Mouse (Mus musculus): ENCODE data around the gene Col23a1. TPM values are rescaled to one million over a fixed set of nuclear protein-coding genes. Genes with fewer than 3 reads are reported as not detected.

Gene Col23a1
- polyA plus RNA-seq, 1 experiment from 2014 or later: 6.1 TPM

- H3K4me3 ChIP-seq: no peak overlapping the region
These were observed 6.0 kb downstream of the Col23a1 start for GRCm38 (mm10) chr11:51295742-51296141.

GRCm38 (mm10) chr11:51298691-51299090, 9.0 kb downstream of the Col23a1 start:
- peaks cover 5% of the 10 kb centered on the region; the same call in 1 of the 2 replicates for H3K4me1 ChIP-seq
- no peaks in the 10 kb centered on the region for H3K36me3 ChIP-seq (replicated peaks)
- WGBS: 89% methylated on average over 4 of the region's 4 CpGs
- H3K27me3 ChIP-seq (ENCODE audit: poor library complexity, severe bottlenecking): no peaks in the 10 kb centered on the region
- no peak overlapping the region for H3K27ac ChIP-seq
- peaks cover 7% of the 10 kb centered on the region; the same call in 1 of the 2 replicates for H3K9me3 ChIP-seq
- no peak for DNase-seq (ENCODE audit: extremely low spot score, low spot score)
- no peak overlapping the region for H3K4me3 ChIP-seq

More at GRCm38 (mm10) chr11:51295742-51296141, 6.0 kb downstream of the Col23a1 start:
- peaks cover 12% of the 10 kb centered on the region for H3K27me3 ChIP-seq (ENCODE audit: poor library complexity, severe bottlenecking)
- H3K9me3 ChIP-seq: peaks cover 7% of the 10 kb centered on the region; the same call in 1 of the 2 replicates
- no peaks in the 10 kb centered on the region for H3K36me3 ChIP-seq (replicated peaks)
- WGBS: 85% methylated on average over 3 of the region's 3 CpGs
- peaks cover 4% of the 10 kb centered on the region for H3K4me1 ChIP-seq
- DNase-seq (ENCODE audit: extremely low spot score, low spot score): no peak
- no peak overlapping the region for H3K27ac ChIP-seq

DNA sequence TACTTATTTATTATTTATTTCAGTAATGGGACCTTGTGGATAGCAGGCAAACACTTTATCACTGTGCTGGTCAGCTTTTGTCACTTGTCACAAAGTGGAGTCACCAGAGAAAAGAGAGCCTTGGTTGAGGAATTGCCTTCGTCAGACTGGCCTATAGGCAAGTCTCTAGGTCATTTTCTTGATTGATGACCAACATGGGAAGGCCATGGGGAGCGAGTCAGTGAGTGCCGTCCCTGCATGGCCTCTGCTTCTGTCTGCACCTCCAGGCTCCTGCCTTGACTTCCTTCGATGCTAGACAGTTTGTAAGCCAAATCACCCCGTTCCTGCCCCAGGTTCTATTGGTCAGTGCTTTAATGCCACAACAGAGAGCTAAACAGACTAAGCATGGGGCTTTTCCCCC, 12.7 kb downstream of the Col23a1 start:
- Histone ChIP-seq H3K36me3 (replicated peaks) (no peaks in the 10 kb centered on the region), H3K9me3 (no peaks in the 10 kb centered on the region), H3K27ac (no peak overlapping the region), H3K27me3 (ENCODE audit: poor library complexity, severe bottlenecking) (no peaks in the 10 kb centered on the region), H3K4me3 (no peak overlapping the region), H3K4me1 (peaks cover 16% of the 10 kb centered on the region; the same call in 1 of the 2 replicates)
- WGBS: 91% methylated on average over 5 of the region's 5 CpGs
- DNase-seq (ENCODE audit: extremely low spot score, low spot score): no peak

GRCm38 (mm10) chr11:51303981-51304553, 14.3 kb downstream of the Col23a1 start:
- Histone ChIP-seq H3K4me1 (peaks cover 16% of the 10 kb centered on the region; the same call in 1 of the 2 replicates), H3K27me3 (ENCODE audit: poor library complexity, severe bottlenecking) (no peaks in the 10 kb centered on the region), H3K27ac (no peak overlapping the region), H3K9me3 (no peaks in the 10 kb centered on the region), H3K4me3 (no peak overlapping the region), H3K36me3 (replicated peaks) (no peaks in the 10 kb centered on the region)
- no peak for DNase-seq (ENCODE audit: extremely low spot score, low spot score)
- 72% methylated on average over 12 of the region's 12 CpGs for WGBS

DNA sequence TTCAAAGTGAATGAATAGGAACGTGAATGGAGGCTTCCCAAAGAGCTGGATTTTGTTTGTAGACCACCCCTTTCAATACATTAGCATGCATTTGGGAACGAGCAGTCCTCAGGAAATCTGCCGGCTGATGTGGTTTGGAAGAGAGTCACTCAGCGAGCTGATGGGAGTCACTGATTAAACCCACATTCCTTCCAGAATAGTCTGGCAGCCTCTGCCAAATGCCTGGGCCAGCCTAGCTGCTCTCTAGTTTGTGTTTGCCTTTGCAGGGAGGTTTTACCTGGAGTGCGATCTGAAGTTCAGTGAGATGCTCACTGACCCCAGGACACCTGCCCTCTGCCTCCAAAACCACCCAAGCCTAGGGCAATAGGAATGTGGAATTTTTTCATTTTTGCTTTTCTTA, 18.6 kb downstream of the Col23a1 start:
- 69% methylated on average over 5 of the region's 5 CpGs for WGBS
- no peak for DNase-seq (ENCODE audit: extremely low spot score, low spot score)
- peaks cover 13% of the 10 kb centered on the region; the same call in 1 of the 2 replicates for H3K4me1 ChIP-seq
- H3K27me3 ChIP-seq (ENCODE audit: poor library complexity, severe bottlenecking): no peaks in the 10 kb centered on the region
- H3K4me3 ChIP-seq: no peak overlapping the region
- H3K27ac ChIP-seq: no peak overlapping the region
- no peaks in the 10 kb centered on the region for H3K36me3 ChIP-seq (replicated peaks)
- H3K9me3 ChIP-seq: no peaks in the 10 kb centered on the region

GRCm38 (mm10) chr11:51311846-51312245, 22.1 kb downstream of the Col23a1 start:
- WGBS: 87% methylated on average over 8 of the region's 8 CpGs
- DNase-seq (ENCODE audit: extremely low spot score, low spot score): no peak
- no peaks in the 10 kb centered on the region for H3K36me3 ChIP-seq (replicated peaks)

GRCm38 (mm10) chr11:51315991-51316810, 26.5 kb downstream of the Col23a1 start:
- no peaks in the 10 kb centered on the region for H3K27me3 ChIP-seq (ENCODE audit: poor library complexity, severe bottlenecking)
- no peak overlapping the region for H3K4me3 ChIP-seq
- 78% methylated on average over 7 of the region's 7 CpGs for WGBS
- no peak overlapping the region for H3K27ac ChIP-seq
- no peak for DNase-seq (ENCODE audit: extremely low spot score, low spot score)
- no peaks in the 10 kb centered on the region for H3K36me3 ChIP-seq (replicated peaks)
- H3K9me3 ChIP-seq: peaks cover 3% of the 10 kb centered on the region
- H3K4me1 ChIP-seq: peaks cover 12% of the 10 kb centered on the region

More at GRCm38 (mm10) chr11:51311846-51312245, 22.1 kb downstream of the Col23a1 start:
- Histone ChIP-seq H3K27ac (no peak overlapping the region), H3K9me3 (no peaks in the 10 kb centered on the region), H3K4me1 (0 out of 2 replicates have a peak, but pooled peaks cover 5% of the 10 kb centered on the region), H3K4me3 (no peak overlapping the region), H3K27me3 (ENCODE audit: poor library complexity, severe bottlenecking) (no peaks in the 10 kb centered on the region)

DNA sequence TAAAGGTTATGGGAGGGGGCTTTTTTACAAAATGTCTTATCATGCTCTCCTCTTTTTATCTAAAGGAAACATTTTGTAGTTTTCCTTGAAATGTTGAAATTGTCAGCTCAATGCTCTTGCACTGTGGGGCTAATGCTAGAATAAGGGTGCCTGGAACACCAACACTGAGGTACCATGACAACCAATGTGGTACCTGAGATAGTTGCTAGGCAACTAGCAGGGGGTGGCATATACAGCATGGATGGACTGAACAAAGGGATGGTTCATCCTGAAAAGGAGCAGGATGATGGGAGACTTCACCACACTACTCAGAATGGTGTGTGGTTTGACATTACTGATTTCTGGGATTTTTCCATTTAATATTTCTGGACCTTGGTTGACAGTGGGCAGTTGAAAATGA, 30.9 kb downstream of the Col23a1 start:
- Histone ChIP-seq H3K9me3 (peaks cover 4% of the 10 kb centered on the region), H3K4me3 (no peak overlapping the region), H3K27ac (no peak overlapping the region), H3K4me1 (peaks cover 12% of the 10 kb centered on the region), H3K27me3 (ENCODE audit: poor library complexity, severe bottlenecking) (no peaks in the 10 kb centered on the region), H3K36me3 (replicated peaks) (no peaks in the 10 kb centered on the region)
- DNase-seq (ENCODE audit: extremely low spot score, low spot score): no peak

- Histone ChIP-seq H3K36me3 (replicated peaks) (no peaks in the 10 kb centered on the region), H3K27me3 (ENCODE audit: poor library complexity, severe bottlenecking) (no peaks in the 10 kb centered on the region), H3K4me1 (0 out of 2 replicates have a peak, but pooled peaks cover 5% of the 10 kb centered on the region), H3K9me3 (no peaks in the 10 kb centered on the region), H3K27ac (no peak overlapping the region), H3K4me3 (no peak overlapping the region)
- 76% methylated on average over 6 of the region's 6 CpGs for WGBS
- no peak for DNase-seq (ENCODE audit: extremely low spot score, low spot score)
These were observed 37.2 kb downstream of the Col23a1 start for GRCm38 (mm10) chr11:51326908-51327307.

GRCm38 (mm10) chr11:51328387-51328942, 38.7 kb downstream of the Col23a1 start:
- Histone ChIP-seq H3K27me3 (ENCODE audit: poor library complexity, severe bottlenecking) (no peaks in the 10 kb centered on the region), H3K36me3 (replicated peaks) (no peaks in the 10 kb centered on the region), H3K4me1 (0 out of 2 replicates have a peak, but pooled peaks cover 5% of the 10 kb centered on the region), H3K9me3 (no peaks in the 10 kb centered on the region), H3K27ac (no peak overlapping the region), H3K4me3 (no peak overlapping the region)
- 92% methylated on average over 12 of the region's 12 CpGs for WGBS
- no peak for DNase-seq (ENCODE audit: extremely low spot score, low spot score)

GRCm38 (mm10) chr11:51329837-51330714, 40.4 kb downstream of the Col23a1 start:
- Histone ChIP-seq H3K27me3 (ENCODE audit: poor library complexity, severe bottlenecking) (no peaks in the 10 kb centered on the region), H3K4me3 (no peak overlapping the region), H3K9me3 (no peaks in the 10 kb centered on the region), H3K27ac (no peak overlapping the region), H3K36me3 (replicated peaks) (no peaks in the 10 kb centered on the region), H3K4me1 (0 out of 2 replicates have a peak, but pooled peaks cover 5% of the 10 kb centered on the region)
- WGBS: 83% methylated on average over 11 of the region's 11 CpGs
- DNase-seq (ENCODE audit: extremely low spot score, low spot score): no peak

DNA sequence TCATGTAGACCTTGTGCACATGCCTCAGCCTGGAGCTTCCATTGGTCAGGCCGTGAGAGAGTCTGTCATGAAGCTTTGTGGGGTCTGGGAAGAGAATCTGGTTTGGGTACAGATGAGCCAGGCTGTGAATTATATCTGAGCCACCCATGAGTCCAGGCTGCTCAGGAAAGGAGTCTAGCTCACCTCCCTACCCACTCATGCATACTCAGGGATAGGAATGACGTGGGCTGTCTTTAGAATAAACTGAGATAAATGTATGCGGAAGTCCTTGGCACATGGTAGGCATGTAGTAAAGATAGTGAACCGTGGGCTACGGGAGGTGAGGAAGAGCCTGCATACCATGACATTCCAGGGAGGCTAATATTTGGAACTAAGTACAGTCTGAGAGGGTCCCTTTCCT, 44.3 kb downstream of the Col23a1 start:
- WGBS: 90% methylated on average over 5 of the region's 5 CpGs
- 0 out of 2 replicates have a peak, but pooled peaks cover 3% of the 10 kb centered on the region for H3K4me1 ChIP-seq
- no peak overlapping the region for H3K27ac ChIP-seq
- no peaks in the 10 kb centered on the region for H3K36me3 ChIP-seq (replicated peaks)
- DNase-seq (ENCODE audit: extremely low spot score, low spot score): no peak
- no peak overlapping the region for H3K4me3 ChIP-seq
- H3K27me3 ChIP-seq (ENCODE audit: poor library complexity, severe bottlenecking): no peaks in the 10 kb centered on the region
- H3K9me3 ChIP-seq: no peaks in the 10 kb centered on the region
